Mouse (Mus musculus): ENCODE data around the gene Abca13. TPM values are rescaled to one million over a fixed set of nuclear protein-coding genes. Genes with fewer than 3 reads are reported as not detected.
A peak's percentile ranks its signal among the peaks of the same experiment; 100 is the strongest.
"Not testable (repeated sequence)": the region's sequence is repeated elsewhere in the genome, so short reads cannot be mapped to it uniquely, and the experiment has no call there.

The Abca13 gene
- total and polyA plus RNA-seq, 2 experiments: not detected

DNA sequence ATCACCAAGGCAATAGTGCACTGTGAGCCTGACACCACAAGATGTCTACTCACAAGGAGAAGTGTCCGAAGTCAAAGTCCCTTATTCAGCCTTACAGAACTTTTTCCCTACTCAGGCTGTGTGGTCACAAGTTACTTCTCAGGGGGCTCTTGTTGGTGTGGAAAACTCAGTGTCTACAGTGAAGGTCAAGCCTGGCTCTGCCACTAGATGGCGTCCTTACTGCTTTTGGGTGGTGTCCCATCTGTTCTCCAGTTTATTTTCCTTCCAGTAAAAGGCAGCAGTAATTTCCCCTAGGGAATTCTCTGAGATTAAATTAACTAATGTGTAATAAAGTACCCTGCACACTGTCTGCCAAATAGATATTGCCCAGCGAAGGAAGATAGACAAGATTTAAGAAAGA, 156.0 kb downstream of the Abca13 start:
- Histone ChIP-seq H3K9ac (ENCODE audit: low read depth, low read length) (no peak overlapping the region), H3K27ac (replicated peaks; ENCODE audit: insufficient read depth, low read depth, low read length) (no peak overlapping the region), H3K79me2 (ENCODE audit: control insufficient read depth, insufficient read depth, low read length) (no peaks in the 10 kb centered on the region), H3K36me3 (ENCODE audit: control insufficient read depth, insufficient read depth, low read length) (no peaks in the 10 kb centered on the region), H3K4me3 (ENCODE audit: insufficient read depth, low read depth, low read length) (no peak overlapping the region), H3K27me3 (ENCODE audit: control insufficient read depth, insufficient read depth, low read length) (no peaks in the 10 kb centered on the region), H3K4me1 (ENCODE audit: control insufficient read depth, insufficient read depth, low read length) (no peaks in the 10 kb centered on the region)
- TF ChIP-seq POLR2A (IDR thresholded peaks at IDR 0.05; ENCODE audit: extremely low read depth, insufficient read depth, low read length): no peak
- peak; percentile 24; the same call in 1 of the 2 replicates for TF ChIP-seq CTCF (IDR thresholded peaks at IDR 0.05; ENCODE audit: low read depth, low read length)
- WGBS: 36% methylated on average over 3 of the region's 3 CpGs
- no peak for DNase-seq (ENCODE audit: extremely low read depth, low read depth, low spot score)

DNA sequence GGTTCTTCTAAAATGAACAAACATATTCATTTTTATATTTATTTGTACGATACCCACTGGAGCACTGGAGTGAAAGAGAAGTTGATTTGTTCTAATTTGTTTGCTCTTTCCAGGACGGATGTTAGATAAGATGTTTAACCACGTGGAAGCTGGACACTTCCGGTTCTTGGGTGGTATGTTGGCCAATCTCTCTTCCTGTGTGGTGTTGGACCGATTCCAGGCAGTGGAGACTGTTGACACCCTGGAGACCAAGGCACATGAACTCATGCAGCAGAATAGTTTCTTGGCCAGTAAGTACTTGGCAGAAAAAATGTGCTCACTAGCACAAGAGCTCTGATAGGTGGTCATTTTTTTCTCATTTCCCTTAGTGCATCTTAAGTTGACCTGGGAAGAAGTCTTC, 181.4 kb downstream of the Abca13 start:
- H3K9ac ChIP-seq (ENCODE audit: low read depth, low read length): no peak overlapping the region
- no peak overlapping the region for H3K4me3 ChIP-seq (ENCODE audit: insufficient read depth, low read depth, low read length)
- H3K4me1 ChIP-seq (ENCODE audit: control insufficient read depth, insufficient read depth, low read length): no peaks in the 10 kb centered on the region
- H3K27ac ChIP-seq (replicated peaks; ENCODE audit: insufficient read depth, low read depth, low read length): no peak overlapping the region
- 34% methylated on average over 5 of the region's 5 CpGs for WGBS
- no peaks in the 10 kb centered on the region for H3K36me3 ChIP-seq (ENCODE audit: control insufficient read depth, insufficient read depth, low read length)
- peak; percentile 6 for DNase-seq (ENCODE audit: extremely low read depth, low read depth, low spot score)
- no peaks in the 10 kb centered on the region for H3K27me3 ChIP-seq (ENCODE audit: control insufficient read depth, insufficient read depth, low read length)
- TF ChIP-seq CTCF (IDR thresholded peaks at IDR 0.05; ENCODE audit: low read depth, low read length) (no peak), POLR2A (IDR thresholded peaks at IDR 0.05; ENCODE audit: extremely low read depth, insufficient read depth, low read length) (no peak)
- no peaks in the 10 kb centered on the region for H3K79me2 ChIP-seq (ENCODE audit: control insufficient read depth, insufficient read depth, low read length)

DNA sequence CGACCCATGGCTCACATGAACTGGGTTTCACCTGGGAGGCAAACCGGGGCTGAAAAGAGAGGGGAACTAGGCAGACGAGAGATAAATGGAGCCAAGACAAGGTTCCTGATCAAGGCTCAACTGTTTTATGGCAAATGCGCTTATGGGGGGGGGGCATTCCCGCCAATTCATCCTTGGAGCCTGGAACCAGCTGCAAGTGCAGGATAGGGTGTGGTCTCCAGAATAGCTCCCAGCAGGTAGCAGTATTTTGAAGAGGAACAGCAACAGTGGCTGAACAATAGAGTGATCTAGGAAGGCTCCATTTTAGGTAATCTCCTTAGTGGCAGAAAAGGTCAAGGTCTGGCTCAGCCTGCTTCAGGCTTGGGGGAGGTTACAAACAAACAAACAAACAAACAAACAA, 182.7 kb downstream of the Abca13 start:
- DNase-seq (ENCODE audit: extremely low read depth, low read depth, low spot score); H3K4me1 ChIP-seq (ENCODE audit: control insufficient read depth, insufficient read depth, low read length); H3K4me3 ChIP-seq (ENCODE audit: insufficient read depth, low read depth, low read length); H3K36me3 ChIP-seq (ENCODE audit: control insufficient read depth, insufficient read depth, low read length); H3K27me3 ChIP-seq (ENCODE audit: control insufficient read depth, insufficient read depth, low read length); H3K9ac ChIP-seq (ENCODE audit: low read depth, low read length); H3K27ac ChIP-seq (replicated peaks; ENCODE audit: insufficient read depth, low read depth, low read length); H3K79me2 ChIP-seq (ENCODE audit: control insufficient read depth, insufficient read depth, low read length): not testable (repeated sequence)
- 77% methylated on average over 5 of the region's 5 CpGs for whole genome bisulfite sequencing

DNA sequence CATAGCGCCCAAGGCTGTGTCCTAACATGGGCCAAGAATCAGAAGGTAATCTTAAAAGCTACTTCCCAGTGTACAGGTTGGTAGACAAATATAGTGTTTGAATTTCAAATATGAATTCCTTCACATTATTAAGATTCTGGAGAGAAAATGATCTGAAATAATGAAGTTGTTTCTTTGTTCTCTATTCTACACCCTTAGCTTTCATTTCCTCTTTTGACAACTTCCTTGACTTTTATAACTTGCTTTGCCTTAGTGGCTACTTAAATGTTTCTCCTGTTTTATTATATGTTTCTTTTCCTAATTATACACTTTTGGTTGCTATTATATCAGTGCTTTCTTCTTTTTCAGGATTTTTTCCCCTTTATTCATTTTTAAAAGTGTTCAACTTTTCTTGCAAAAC, 196.8 kb downstream of the Abca13 start:
- no peak overlapping the region for H3K4me3 ChIP-seq (ENCODE audit: insufficient read depth, low read depth, low read length)
- no peak overlapping the region for H3K9ac ChIP-seq (ENCODE audit: low read depth, low read length)
- no peaks in the 10 kb centered on the region for H3K27me3 ChIP-seq (ENCODE audit: control insufficient read depth, insufficient read depth, low read length)
- no peak for DNase-seq (ENCODE audit: extremely low read depth, low read depth, low spot score)
- H3K4me1 ChIP-seq (ENCODE audit: control insufficient read depth, insufficient read depth, low read length): no peaks in the 10 kb centered on the region
- TF ChIP-seq POLR2A (IDR thresholded peaks at IDR 0.05; ENCODE audit: extremely low read depth, insufficient read depth, low read length) (no peak), CTCF (IDR thresholded peaks at IDR 0.05; ENCODE audit: low read depth, low read length) (no peak)
- H3K27ac ChIP-seq (replicated peaks; ENCODE audit: insufficient read depth, low read depth, low read length): no peak overlapping the region
- WGBS: 89% methylated on average over 1 of the region's 1 CpGs
- no peaks in the 10 kb centered on the region for H3K36me3 ChIP-seq (ENCODE audit: control insufficient read depth, insufficient read depth, low read length)
- H3K79me2 ChIP-seq (ENCODE audit: control insufficient read depth, insufficient read depth, low read length): no peaks in the 10 kb centered on the region

DNA sequence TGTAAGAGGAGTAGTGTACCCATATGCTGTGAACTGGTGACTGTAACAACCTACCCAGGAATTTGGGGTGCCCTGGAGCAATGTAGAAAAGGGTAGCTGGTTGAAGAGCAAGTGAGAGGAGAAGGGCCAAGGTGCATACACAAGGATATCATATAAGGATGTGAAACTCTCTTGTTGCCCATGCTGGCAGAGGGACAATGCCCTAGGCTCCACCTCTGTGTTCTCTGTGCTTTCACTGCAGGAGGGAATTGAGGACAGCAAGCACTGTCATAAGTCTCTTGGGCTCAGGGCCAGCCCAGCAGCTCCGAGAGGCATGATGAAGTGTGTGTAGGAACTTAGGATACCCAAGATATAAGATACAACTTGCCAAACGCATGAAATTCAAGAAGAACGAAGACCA, 225.2 kb downstream of the Abca13 start:
- no peaks in the 10 kb centered on the region for H3K4me1 ChIP-seq (ENCODE audit: control insufficient read depth, insufficient read depth, low read length)
- H3K4me3 ChIP-seq (ENCODE audit: insufficient read depth, low read depth, low read length): no peak overlapping the region
- no peak for TF ChIP-seq POLR2A (IDR thresholded peaks at IDR 0.05; ENCODE audit: extremely low read depth, insufficient read depth, low read length)
- TF ChIP-seq CTCF (IDR thresholded peaks at IDR 0.05; ENCODE audit: low read depth, low read length): no peak
- H3K27ac ChIP-seq (replicated peaks; ENCODE audit: insufficient read depth, low read depth, low read length): no peak overlapping the region
- H3K36me3 ChIP-seq (ENCODE audit: control insufficient read depth, insufficient read depth, low read length): no peaks in the 10 kb centered on the region
- no peak overlapping the region for H3K9ac ChIP-seq (ENCODE audit: low read depth, low read length)
- no peak for DNase-seq (ENCODE audit: extremely low read depth, low read depth, low spot score)
- 73% methylated on average over 3 of the region's 3 CpGs for WGBS
- no peaks in the 10 kb centered on the region for H3K27me3 ChIP-seq (ENCODE audit: control insufficient read depth, insufficient read depth, low read length)
- no peaks in the 10 kb centered on the region for H3K79me2 ChIP-seq (ENCODE audit: control insufficient read depth, insufficient read depth, low read length)

DNA sequence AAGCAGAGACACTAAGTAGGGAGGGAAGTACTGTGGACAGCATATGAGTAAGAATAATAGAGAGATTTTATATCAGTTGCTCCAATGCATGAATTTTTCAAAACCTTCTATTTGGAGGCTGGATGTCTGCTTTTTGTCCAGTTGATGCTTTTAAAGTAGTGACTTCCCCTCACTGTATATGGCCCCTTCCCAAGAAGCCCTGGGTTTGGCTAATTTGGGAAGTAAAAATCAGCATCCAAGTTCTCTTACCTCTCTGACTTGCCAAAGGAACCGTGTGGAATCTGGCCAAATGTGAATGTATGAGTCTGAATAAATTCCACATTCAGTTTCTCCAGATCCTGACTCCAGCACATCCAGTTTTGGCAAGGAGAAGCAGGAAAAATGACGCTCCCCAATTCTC, 228.5 kb downstream of the Abca13 start:
- Histone ChIP-seq H3K4me1 (ENCODE audit: control insufficient read depth, insufficient read depth, low read length) (no peaks in the 10 kb centered on the region), H3K27me3 (ENCODE audit: control insufficient read depth, insufficient read depth, low read length) (no peaks in the 10 kb centered on the region), H3K36me3 (ENCODE audit: control insufficient read depth, insufficient read depth, low read length) (no peaks in the 10 kb centered on the region), H3K9ac (ENCODE audit: low read depth, low read length) (no peak overlapping the region), H3K79me2 (ENCODE audit: control insufficient read depth, insufficient read depth, low read length) (no peaks in the 10 kb centered on the region), H3K27ac (replicated peaks; ENCODE audit: insufficient read depth, low read depth, low read length) (no peak overlapping the region), H3K4me3 (ENCODE audit: insufficient read depth, low read depth, low read length) (no peak overlapping the region)
- no peak for DNase-seq (ENCODE audit: extremely low read depth, low read depth, low spot score)
- TF ChIP-seq POLR2A (IDR thresholded peaks at IDR 0.05; ENCODE audit: extremely low read depth, insufficient read depth, low read length): no peak
- no peak for TF ChIP-seq CTCF (IDR thresholded peaks at IDR 0.05; ENCODE audit: low read depth, low read length)
- WGBS: 33% methylated on average over 2 of the region's 2 CpGs
